Comparison of ENCODE assay signal across 8 mouse cellular contexts in the genomic region with DNA sequence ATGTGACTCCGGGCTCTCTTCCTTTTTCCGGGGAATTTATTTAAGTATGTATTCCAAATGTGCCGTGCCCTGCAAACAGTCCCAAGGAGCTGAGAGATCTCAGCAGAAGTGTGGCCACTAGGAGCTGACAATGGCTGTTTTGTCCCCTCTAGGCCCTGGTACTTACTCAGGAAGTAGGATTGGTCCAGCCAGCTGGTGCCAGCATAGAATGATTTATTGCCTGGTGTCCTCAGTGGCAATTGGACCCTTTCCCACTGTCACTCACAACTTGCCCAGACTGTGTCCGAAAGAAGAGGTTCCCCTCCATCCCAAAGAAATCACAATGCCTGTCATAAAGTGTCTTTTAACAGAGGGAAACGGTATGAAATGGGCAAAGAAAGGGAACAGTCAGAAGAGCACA.
DNase-seq lines count a peak whose midpoint lies in the region; ATAC-seq and TF ChIP-seq lines count a peak whose summit lies in the region.

No protein-coding gene starts in this region.

- no peak overlapping the region for H3K27ac ChIP-seq in kidney, postnatal 0 days
- peak overlapping the region; percentile 19; the same call in 1 of the 2 replicates for H3K27ac ChIP-seq in hindbrain, embryonic 12.5 days
- no peak overlapping the region for H3K27ac ChIP-seq in neural tube, embryonic 11.5 days (ENCODE audit: low read depth, low read length)

- no peak overlapping the region for H3K4me2 ChIP-seq in kidney, postnatal 0 days (ENCODE audit: low read length)
- peak overlapping the region; percentile 30 for H3K4me2 ChIP-seq in hindbrain, embryonic 12.5 days (replicated peaks)
- no peak overlapping the region for H3K4me2 ChIP-seq in neural tube, embryonic 11.5 days (ENCODE audit: low read depth)

- no peaks in the 10 kb centered on the region for H3K36me3 ChIP-seq in kidney, postnatal 0 days (ENCODE audit: insufficient read depth, low read length)
- H3K36me3 ChIP-seq in hindbrain, embryonic 12.5 days = no peaks in the 10 kb centered on the region
- no peaks in the 10 kb centered on the region for H3K36me3 ChIP-seq in neural tube, embryonic 11.5 days (ENCODE audit: control insufficient read depth, insufficient read depth, low read length)

- DNase-seq in adrenal gland, postnatal 14 days = peak; percentile 22
- DNase-seq in adrenal gland, adult 2 months = no peak
- DNase-seq in kidney, postnatal 0 days (ENCODE audit: low spot score) = peak; percentile 21
- DNase-seq in kidney, postnatal 25 days = no peak
- DNase-seq in neural tube, embryonic 11.5 days (ENCODE audit: low spot score) = peak; percentile 55
- DNase-seq in ovary, adult 18-20 months (ENCODE audit: low spot score) = no peak
- no peak for DNase-seq in urinary bladder, adult 2 months (ENCODE audit: low spot score)

- no peak overlapping the region for H3K9ac ChIP-seq in kidney, postnatal 0 days (ENCODE audit: low read depth, low read length)
- H3K9ac ChIP-seq in hindbrain, embryonic 12.5 days = no peak overlapping the region
- H3K9ac ChIP-seq in neural tube, embryonic 11.5 days (ENCODE audit: low read length) = no peak overlapping the region

- no peaks in the 10 kb centered on the region for H3K9me3 ChIP-seq in kidney, postnatal 0 days (replicated peaks; ENCODE audit: low read length)
- no peaks in the 10 kb centered on the region for H3K9me3 ChIP-seq in hindbrain, embryonic 12.5 days (replicated peaks)
- H3K9me3 ChIP-seq in neural tube, embryonic 11.5 days (ENCODE audit: control insufficient read depth, low read length) = no peaks in the 10 kb centered on the region

- 37% methylated on average over 5 of the region's 5 CpGs for WGBS in kidney, postnatal 0 days
- WGBS in hindbrain, embryonic 12.5 days = 33% methylated on average over 5 of the region's 5 CpGs
- 32% methylated on average over 5 of the region's 5 CpGs for WGBS in neural tube, embryonic 11.5 days

- ATAC-seq in kidney, postnatal 0 days (replicated peaks; ENCODE audit: low FRiP score, low read depth) = no peak
- peak; percentile 94 for ATAC-seq in hindbrain, embryonic 12.5 days (ENCODE audit: low FRiP score)
- ATAC-seq in neural tube, embryonic 11.5 days (ENCODE audit: insufficient read depth, low FRiP score, low TSS enrichment) = peak; percentile 50; the same call in 1 of the 2 replicates

- no peaks in the 10 kb centered on the region for H3K4me1 ChIP-seq in kidney, postnatal 0 days (replicated peaks; ENCODE audit: insufficient read depth, low read length)
- H3K4me1 ChIP-seq in hindbrain, embryonic 12.5 days = peaks cover 8% of the 10 kb centered on the region
- 0 out of 2 replicates have a peak, but pooled peaks cover 3% of the 10 kb centered on the region for H3K4me1 ChIP-seq in neural tube, embryonic 11.5 days (ENCODE audit: control insufficient read depth, insufficient read depth, low read length)

- H3K27me3 ChIP-seq in kidney, postnatal 0 days (ENCODE audit: insufficient read depth, low read length) = no peaks in the 10 kb centered on the region
- H3K27me3 ChIP-seq in hindbrain, embryonic 12.5 days = no peaks in the 10 kb centered on the region
- no peaks in the 10 kb centered on the region for H3K27me3 ChIP-seq in neural tube, embryonic 11.5 days (ENCODE audit: control insufficient read depth, insufficient read depth, low read length)

- H3K4me3 ChIP-seq in kidney, postnatal 0 days (replicated peaks; ENCODE audit: low read depth, low read length) = no peak overlapping the region
- H3K4me3 ChIP-seq in hindbrain, embryonic 12.5 days = no peak overlapping the region
- H3K4me3 ChIP-seq in neural tube, embryonic 11.5 days (ENCODE audit: low read depth, low read length) = no peak overlapping the region

- 0 out of 2 replicates have a peak, but pooled peaks have one; percentile 7 for TF ChIP-seq CTCF in kidney, postnatal 0 days (IDR thresholded peaks at IDR 0.05; ENCODE audit: low read depth)

Comparison
In these comparisons a context has a peak if more than half of its experiments do, and no peak if none do; other contexts are left out.
1. DNase-seq: peak in adrenal gland, postnatal 14 days (single experiment), kidney, postnatal 0 days (single experiment) and neural tube, embryonic 11.5 days (single experiment); none in adrenal gland, adult 2 months (single experiment), kidney, postnatal 25 days (0 of 2), ovary, adult 18-20 months (single experiment) and urinary bladder, adult 2 months (single experiment).